Mouse (Mus musculus): ENCODE measurements around the gene Dennd1a. TPM values are rescaled to one million over a fixed set of nuclear protein-coding genes. Genes with fewer than 3 reads are reported as not detected.

The Dennd1a gene
- polyA plus RNA-seq, 1 experiment: 17.5 TPM

DNA sequence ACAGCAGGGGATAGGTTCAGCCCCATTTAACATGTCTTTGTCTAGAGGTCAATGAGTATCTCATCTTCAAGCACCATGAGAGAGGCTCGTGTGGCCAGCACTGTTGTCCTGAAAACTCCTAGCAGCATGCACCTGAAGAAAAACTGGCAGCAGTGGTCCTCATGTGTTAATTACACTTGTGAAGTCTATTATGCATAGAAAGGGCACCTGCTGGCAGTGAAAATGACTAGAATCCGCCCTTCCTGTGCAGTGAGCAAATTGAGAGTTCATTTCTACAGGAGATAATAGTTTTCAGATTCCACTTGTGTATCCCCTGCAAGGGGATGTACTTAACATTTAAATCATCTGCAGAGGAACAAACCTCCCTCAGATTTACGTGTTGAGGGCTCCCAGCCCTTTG, 289.2 kb downstream of the Dennd1a start:
- H3K27me3 ChIP-seq (ENCODE audit: control insufficient read depth, insufficient read depth, low read length): no peaks in the 10 kb centered on the region
- no peak overlapping the region for H3K4me3 ChIP-seq (ENCODE audit: extremely low read depth, insufficient read depth, insufficient read length)
- WGBS: 89% methylated on average over 3 of the region's 3 CpGs
- TF ChIP-seq CTCF (IDR thresholded peaks at IDR 0.05; ENCODE audit: extremely low read depth, insufficient read depth, insufficient read length, insufficient replicate concordance) (no peak), POLR2A (IDR thresholded peaks at IDR 0.05; ENCODE audit: low read depth, low read length) (no peak)
- no peak overlapping the region for H3K27ac ChIP-seq (ENCODE audit: insufficient read depth, low read length)
- H3K36me3 ChIP-seq (ENCODE audit: control insufficient read depth, insufficient read depth, low read length): peaks cover 1% of the 10 kb centered on the region
- DNase-seq (ENCODE audit: low read depth in 1 of 2, low spot score in 2 of 2): no peak
- no peaks in the 10 kb centered on the region for H3K4me1 ChIP-seq (ENCODE audit: control insufficient read depth, insufficient read depth, insufficient read length)

DNA sequence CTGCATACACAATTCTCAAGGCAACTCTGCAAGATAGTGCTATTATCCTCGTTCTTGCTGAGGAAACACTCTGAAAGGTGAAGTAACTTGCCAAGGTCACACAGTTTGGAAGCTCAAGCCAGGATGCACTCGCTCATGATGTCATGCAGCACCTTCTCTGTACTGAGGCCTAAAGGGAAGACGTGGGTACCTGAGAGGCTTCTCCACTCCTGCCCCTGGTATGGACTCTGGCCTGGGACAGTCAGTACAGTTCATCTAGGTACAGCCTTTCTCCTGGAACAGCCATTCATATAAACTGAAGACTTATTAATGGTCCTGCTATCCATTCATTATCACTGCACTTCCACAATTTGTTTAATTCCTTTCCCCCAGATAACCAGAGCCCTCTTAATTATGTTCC, 298.1 kb downstream of the Dennd1a start:
- H3K4me3 ChIP-seq (ENCODE audit: extremely low read depth, insufficient read depth, insufficient read length): no peak overlapping the region
- no peaks in the 10 kb centered on the region for H3K4me1 ChIP-seq (ENCODE audit: control insufficient read depth, insufficient read depth, insufficient read length)
- H3K36me3 ChIP-seq (ENCODE audit: control insufficient read depth, insufficient read depth, low read length): no peaks in the 10 kb centered on the region
- H3K27ac ChIP-seq (ENCODE audit: insufficient read depth, low read length): no peak overlapping the region
- no peak for DNase-seq (ENCODE audit: low read depth in 1 of 2, low spot score in 2 of 2)
- WGBS: 90% methylated on average over 3 of the region's 3 CpGs
- no peaks in the 10 kb centered on the region for H3K27me3 ChIP-seq (ENCODE audit: control insufficient read depth, insufficient read depth, low read length)
- TF ChIP-seq CTCF (IDR thresholded peaks at IDR 0.05; ENCODE audit: extremely low read depth, insufficient read depth, insufficient read length, insufficient replicate concordance): no peak

DNA sequence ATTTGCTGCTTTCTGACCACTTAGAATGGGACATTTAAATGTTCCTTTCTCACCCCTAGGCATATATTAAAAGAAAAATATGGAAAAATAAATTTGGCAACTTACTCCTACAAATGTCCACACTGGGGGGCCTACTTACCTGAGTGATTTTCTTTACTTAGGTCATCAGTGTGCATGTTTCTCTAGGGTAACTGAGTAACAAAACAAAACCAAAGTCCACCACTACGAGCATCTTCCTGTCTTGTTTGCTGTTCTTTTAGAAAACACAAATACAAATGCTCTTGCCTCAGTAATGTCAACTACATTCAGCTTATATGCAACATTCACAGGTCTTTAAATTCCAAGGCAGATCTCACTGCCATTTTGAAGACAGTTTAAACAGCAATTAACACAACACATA, 298.9 kb downstream of the Dennd1a start:
- Histone ChIP-seq H3K27me3 (ENCODE audit: control insufficient read depth, insufficient read depth, low read length) (no peaks in the 10 kb centered on the region), H3K27ac (ENCODE audit: insufficient read depth, low read length) (no peak overlapping the region), H3K4me3 (ENCODE audit: extremely low read depth, insufficient read depth, insufficient read length) (no peak overlapping the region), H3K36me3 (ENCODE audit: control insufficient read depth, insufficient read depth, low read length) (no peaks in the 10 kb centered on the region), H3K4me1 (ENCODE audit: control insufficient read depth, insufficient read depth, insufficient read length) (no peaks in the 10 kb centered on the region)
- 89% methylated on average over 1 of the region's 1 CpGs for WGBS
- TF ChIP-seq CTCF (IDR thresholded peaks at IDR 0.05; ENCODE audit: extremely low read depth, insufficient read depth, insufficient read length, insufficient replicate concordance) (no peak), POLR2A (IDR thresholded peaks at IDR 0.05; ENCODE audit: low read depth, low read length) (no peak)
- DNase-seq (ENCODE audit: low read depth in 1 of 2, low spot score in 2 of 2): no peak

DNA sequence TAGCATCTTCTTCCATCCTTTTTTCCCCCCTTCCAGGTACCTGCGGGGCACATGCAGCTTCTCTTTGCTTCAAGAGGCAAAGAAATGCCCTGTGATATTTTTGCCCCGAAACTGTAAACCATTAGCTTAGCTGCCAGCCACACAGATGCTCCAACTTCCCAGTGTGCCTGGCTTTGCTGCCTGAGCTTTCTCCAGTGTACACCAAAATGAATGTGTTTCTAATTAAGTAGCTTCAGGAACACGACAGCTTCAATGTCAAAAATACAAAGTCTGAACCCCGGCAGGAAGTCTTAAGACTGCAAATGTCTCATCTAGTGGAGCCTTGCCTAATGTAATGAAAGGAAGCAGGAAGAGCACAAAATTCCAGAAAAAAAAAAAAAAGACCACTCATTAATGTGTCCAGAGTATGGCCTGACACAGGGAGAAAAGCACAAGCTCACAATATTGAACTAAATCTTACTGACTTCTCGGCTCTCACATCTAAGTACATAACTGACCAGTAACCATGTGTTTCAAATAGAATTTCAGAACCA, 301.4 kb downstream of the Dennd1a start:
- WGBS: 86% methylated on average over 5 of the region's 5 CpGs
- Histone ChIP-seq H3K27ac (ENCODE audit: insufficient read depth, low read length) (no peak overlapping the region), H3K4me3 (ENCODE audit: extremely low read depth, insufficient read depth, insufficient read length) (no peak overlapping the region), H3K4me1 (ENCODE audit: control insufficient read depth, insufficient read depth, insufficient read length) (no peaks in the 10 kb centered on the region; the same call in 1 of the 2 replicates), H3K27me3 (ENCODE audit: control insufficient read depth, insufficient read depth, low read length) (no peaks in the 10 kb centered on the region), H3K36me3 (ENCODE audit: control insufficient read depth, insufficient read depth, low read length) (no peaks in the 10 kb centered on the region)
- no peak for TF ChIP-seq POLR2A (IDR thresholded peaks at IDR 0.05; ENCODE audit: low read depth, low read length)
- no peak for DNase-seq (ENCODE audit: low read depth in 1 of 2, low spot score in 2 of 2)

DNA sequence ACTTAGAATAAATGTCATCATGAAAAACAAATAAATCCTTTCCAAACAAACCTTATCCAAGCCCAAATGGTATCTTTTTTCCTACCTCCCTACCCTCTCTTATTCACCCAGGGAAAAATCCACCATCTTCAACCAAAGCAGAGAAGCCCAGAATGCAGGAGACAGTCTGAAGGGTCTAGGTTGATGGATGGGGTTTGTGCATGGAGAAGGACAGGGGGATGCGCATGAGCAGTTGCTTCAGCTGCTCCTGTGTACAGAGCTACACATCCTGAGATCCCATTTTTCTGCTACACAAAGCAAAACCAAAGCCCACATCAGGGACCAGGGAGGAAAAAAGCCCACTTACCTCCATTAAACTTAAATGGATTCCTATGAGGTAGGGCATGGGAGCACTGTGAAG, 304.5 kb downstream of the Dennd1a start:
- WGBS: 94% methylated on average over 1 of the region's 1 CpGs
- TF ChIP-seq POLR2A (IDR thresholded peaks at IDR 0.05; ENCODE audit: low read depth, low read length) (no peak), CTCF (IDR thresholded peaks at IDR 0.05; ENCODE audit: extremely low read depth, insufficient read depth, insufficient read length, insufficient replicate concordance) (no peak)

DNA sequence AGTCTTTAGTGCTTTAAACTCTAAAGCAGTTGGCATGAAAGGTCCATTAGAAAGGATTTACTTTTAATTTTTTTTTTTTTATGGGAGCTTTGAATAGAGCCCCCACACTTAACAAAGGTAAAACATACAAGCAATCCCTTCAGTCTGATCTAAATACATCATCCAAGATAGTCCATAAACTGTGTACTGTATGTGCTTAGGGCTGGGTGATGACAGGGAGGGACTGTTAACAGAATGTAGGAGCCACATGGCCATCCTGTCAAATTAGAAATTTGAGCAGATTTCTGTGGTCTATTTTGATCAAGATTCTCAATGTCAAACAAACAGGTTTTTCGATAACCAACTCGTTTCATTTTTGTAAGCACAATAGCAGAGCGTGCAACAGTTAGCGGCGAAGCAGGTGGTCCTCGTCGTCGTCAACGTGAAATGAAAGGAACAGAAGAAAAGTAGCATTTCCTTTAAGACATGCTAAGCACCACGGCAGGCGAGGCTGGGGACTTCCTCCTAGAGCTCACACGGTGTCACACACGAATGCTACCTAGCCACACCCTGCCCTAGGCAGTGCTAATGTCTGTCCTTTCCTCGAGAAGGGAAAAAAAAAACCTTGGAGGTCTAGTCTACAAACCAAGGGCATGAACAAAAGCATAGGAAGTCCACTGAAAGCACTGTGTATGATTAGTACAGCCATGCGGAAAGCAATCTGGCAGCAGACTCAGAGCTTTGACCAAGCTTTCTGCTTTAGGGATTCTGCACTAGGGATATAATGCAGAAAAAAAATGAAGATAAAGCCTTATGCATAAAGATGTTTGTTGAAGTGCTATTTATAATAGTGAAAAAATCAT, 305.4 kb downstream of the Dennd1a start:
- TF ChIP-seq CTCF (IDR thresholded peaks at IDR 0.05; ENCODE audit: extremely low read depth, insufficient read depth, insufficient read length, insufficient replicate concordance) (no peak), POLR2A (IDR thresholded peaks at IDR 0.05; ENCODE audit: low read depth, low read length) (no peak)
- H3K4me3 ChIP-seq (ENCODE audit: extremely low read depth, insufficient read depth, insufficient read length): peak overlapping the region; percentile 12; the same call in 1 of the 2 replicates
- no peaks in the 10 kb centered on the region for H3K27me3 ChIP-seq (ENCODE audit: control insufficient read depth, insufficient read depth, low read length)
- no peak overlapping the region for H3K27ac ChIP-seq (ENCODE audit: insufficient read depth, low read length)
- H3K36me3 ChIP-seq (ENCODE audit: control insufficient read depth, insufficient read depth, low read length): no peaks in the 10 kb centered on the region
- DNase-seq (ENCODE audit: low read depth in 1 of 2, low spot score in 2 of 2): peak; percentile 27 to 55
- no peaks in the 10 kb centered on the region; the same call in 1 of the 2 replicates for H3K4me1 ChIP-seq (ENCODE audit: control insufficient read depth, insufficient read depth, insufficient read length)
- 25% methylated on average over 15 of the region's 15 CpGs for WGBS

More for the DNA sequence above, 304.5 kb downstream of the Dennd1a start:
- no peaks in the 10 kb centered on the region for H3K36me3 ChIP-seq (ENCODE audit: control insufficient read depth, insufficient read depth, low read length)
- no peaks in the 10 kb centered on the region; the same call in 1 of the 2 replicates for H3K4me1 ChIP-seq (ENCODE audit: control insufficient read depth, insufficient read depth, insufficient read length)
- no peak for DNase-seq (ENCODE audit: low read depth in 1 of 2, low spot score in 2 of 2)
- no peaks in the 10 kb centered on the region for H3K27me3 ChIP-seq (ENCODE audit: control insufficient read depth, insufficient read depth, low read length)
- H3K4me3 ChIP-seq (ENCODE audit: extremely low read depth, insufficient read depth, insufficient read length): no peak overlapping the region
- H3K27ac ChIP-seq (ENCODE audit: insufficient read depth, low read length): no peak overlapping the region

DNA sequence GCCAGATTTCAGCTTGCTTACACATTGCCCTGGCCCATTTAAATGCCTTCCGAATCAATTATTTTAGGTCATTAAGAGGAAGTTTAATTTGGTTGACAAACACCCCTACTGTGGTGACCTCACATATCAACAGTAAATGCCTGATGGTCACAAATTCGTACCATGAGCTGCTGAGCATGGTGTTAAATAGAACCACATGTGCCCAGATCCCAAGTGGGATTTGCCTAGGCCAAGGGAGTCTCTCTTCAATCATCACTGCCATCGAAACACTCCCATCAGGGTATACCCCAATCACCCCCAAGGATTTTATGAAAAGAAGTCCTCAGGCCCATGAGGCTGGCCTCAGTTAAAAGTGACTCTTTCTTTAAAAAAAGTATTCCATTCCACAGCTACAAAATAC, 313.0 kb downstream of the Dennd1a start:
- no peaks in the 10 kb centered on the region; the same call in 1 of the 2 replicates for H3K27me3 ChIP-seq (ENCODE audit: control insufficient read depth, insufficient read depth, low read length)
- TF ChIP-seq POLR2A (IDR thresholded peaks at IDR 0.05; ENCODE audit: low read depth, low read length) (no peak), CTCF (IDR thresholded peaks at IDR 0.05; ENCODE audit: extremely low read depth, insufficient read depth, insufficient read length, insufficient replicate concordance) (no peak)
- no peak overlapping the region for H3K4me3 ChIP-seq (ENCODE audit: extremely low read depth, insufficient read depth, insufficient read length)
- no peak for DNase-seq (ENCODE audit: low read depth in 1 of 2, low spot score in 2 of 2)
- H3K27ac ChIP-seq (ENCODE audit: insufficient read depth, low read length): no peak overlapping the region
- H3K36me3 ChIP-seq (ENCODE audit: control insufficient read depth, insufficient read depth, low read length): no peaks in the 10 kb centered on the region
- no peaks in the 10 kb centered on the region for H3K4me1 ChIP-seq (ENCODE audit: control insufficient read depth, insufficient read depth, insufficient read length)
- 91% methylated on average over 3 of the region's 3 CpGs for WGBS

Measured in spleen, adult 2 months (tissue).